Mouse (Mus musculus): ENCODE measurements around the gene Zfp94. TPM values are rescaled to one million over a fixed set of nuclear protein-coding genes. Genes with fewer than 3 reads are reported as not detected.

Zfp94 gene
- total RNA-seq, 1 experiment = 5.4 TPM

- Histone ChIP-seq H3K4me3 (ENCODE audit: insufficient read depth in 1 of 2, low read depth in 1 of 2, low read length in 2 of 2, poor library complexity in 1 of 2, severe bottlenecking in 1 of 2) (peak overlapping the region; percentile 20 to 56; a peak in 3 of 4 replicates), H3K4me1 (ENCODE audit: control insufficient read depth in 2 of 2, insufficient read depth in 2 of 2, low read length in 2 of 2, poor library complexity in 1 of 2) (peaks cover 0 to 3% of the 10 kb centered on the region in 2 experiments; a peak in 1 of 4 replicates), H3K9ac (ENCODE audit: insufficient read depth, low read depth, low read length, poor library complexity, severe bottlenecking) (peak overlapping the region; percentile 50), H3K9me3 (ENCODE audit: control insufficient read depth, insufficient read depth, low read depth, low read length) (no peaks in the 10 kb centered on the region), H3K27ac (ENCODE audit: insufficient read depth, low read depth, low read length, poor library complexity, severe bottlenecking) (no peak overlapping the region), H3K36me3 (ENCODE audit: control insufficient read depth, insufficient read depth, low read length, poor library complexity, severe bottlenecking) (no peaks in the 10 kb centered on the region)
- TF ChIP-seq CHD2 (IDR thresholded peaks at IDR 0.05; ENCODE audit: low read depth, low read length) = no peak
- TF ChIP-seq HCFC1 (IDR thresholded peaks at IDR 0.05; ENCODE audit: borderline replicate concordance, insufficient read depth, low read length) = no peak
- no peak for TF ChIP-seq ZC3H11A (IDR thresholded peaks at IDR 0.05; ENCODE audit: borderline replicate concordance, low read depth, low read length)
- no peak for TF ChIP-seq MAFK (IDR thresholded peaks at IDR 0.05; ENCODE audit: insufficient read depth, low read depth, low read length)
- no peak for TF ChIP-seq ZNF384 (IDR thresholded peaks at IDR 0.05; ENCODE audit: low read depth, low read length)
- in situ Hi-C loops (cut with MboI; ENCODE audit: low sequenced_read_pairs in 2 of 2, unreplicated experiment in 2 of 2) = no loop called here
- DNase-seq (ENCODE audit: low read depth, low spot score) = no peak
Measured at GRCm38 (mm10) chr7:24325675-24326128, 9.2 kb upstream of the Zfp94 start.

- no peak for TF ChIP-seq MAFK (IDR thresholded peaks at IDR 0.05; ENCODE audit: insufficient read depth, low read depth, low read length)
- TF ChIP-seq HCFC1 (IDR thresholded peaks at IDR 0.05; ENCODE audit: borderline replicate concordance, insufficient read depth, low read length) = no peak
- TF ChIP-seq ZNF384 (IDR thresholded peaks at IDR 0.05; ENCODE audit: low read depth, low read length) = no peak
- no peak for TF ChIP-seq ZC3H11A (IDR thresholded peaks at IDR 0.05; ENCODE audit: borderline replicate concordance, low read depth, low read length)
- no peak for TF ChIP-seq CHD2 (IDR thresholded peaks at IDR 0.05; ENCODE audit: low read depth, low read length)
- H3K9me3 ChIP-seq (ENCODE audit: control insufficient read depth, insufficient read depth, low read depth, low read length) = no peaks in the 10 kb centered on the region
Measured at GRCm38 (mm10) chr7:24325197-24325596, 8.7 kb upstream of the Zfp94 start.

GRCm38 (mm10) chr7:24322593-24322992, 6.1 kb upstream of the Zfp94 start:
- Histone ChIP-seq H3K4me3 (ENCODE audit: insufficient read depth in 1 of 2, low read depth in 1 of 2, low read length in 2 of 2, poor library complexity in 1 of 2, severe bottlenecking in 1 of 2) (no peak overlapping the region), H3K9me3 (ENCODE audit: control insufficient read depth, insufficient read depth, low read depth, low read length) (no peaks in the 10 kb centered on the region), H3K4me1 (ENCODE audit: control insufficient read depth in 2 of 2, insufficient read depth in 2 of 2, low read length in 2 of 2, poor library complexity in 1 of 2) (peaks cover 0 to 3% of the 10 kb centered on the region in 2 experiments; a peak in 1 of 4 replicates), H3K27ac (ENCODE audit: insufficient read depth, low read depth, low read length, poor library complexity, severe bottlenecking) (no peak overlapping the region), H3K36me3 (ENCODE audit: control insufficient read depth, insufficient read depth, low read length, poor library complexity, severe bottlenecking) (no peaks in the 10 kb centered on the region), H3K9ac (ENCODE audit: insufficient read depth, low read depth, low read length, poor library complexity, severe bottlenecking) (no peak overlapping the region)
- TF ChIP-seq HCFC1 (IDR thresholded peaks at IDR 0.05; ENCODE audit: borderline replicate concordance, insufficient read depth, low read length) (no peak), ZC3H11A (IDR thresholded peaks at IDR 0.05; ENCODE audit: borderline replicate concordance, low read depth, low read length) (no peak), MAFK (IDR thresholded peaks at IDR 0.05; ENCODE audit: insufficient read depth, low read depth, low read length) (no peak), ZNF384 (IDR thresholded peaks at IDR 0.05; ENCODE audit: low read depth, low read length) (no peak), CHD2 (IDR thresholded peaks at IDR 0.05; ENCODE audit: low read depth, low read length) (no peak)
- no peak for DNase-seq (ENCODE audit: low read depth, low spot score)
- in situ Hi-C loops (cut with MboI; ENCODE audit: low sequenced_read_pairs in 2 of 2, unreplicated experiment in 2 of 2) = no loop called here

More at GRCm38 (mm10) chr7:24325197-24325596, 8.7 kb upstream of the Zfp94 start:
- DNase-seq (ENCODE audit: low read depth, low spot score) = no peak
- Histone ChIP-seq H3K36me3 (ENCODE audit: control insufficient read depth, insufficient read depth, low read length, poor library complexity, severe bottlenecking) (no peaks in the 10 kb centered on the region), H3K9ac (ENCODE audit: insufficient read depth, low read depth, low read length, poor library complexity, severe bottlenecking) (no peak overlapping the region), H3K4me1 (ENCODE audit: control insufficient read depth in 2 of 2, insufficient read depth in 2 of 2, low read length in 2 of 2, poor library complexity in 1 of 2) (peaks cover 0 to 3% of the 10 kb centered on the region in 2 experiments; a peak in 1 of 4 replicates), H3K4me3 (ENCODE audit: insufficient read depth in 1 of 2, low read depth in 1 of 2, low read length in 2 of 2, poor library complexity in 1 of 2, severe bottlenecking in 1 of 2) (peak overlapping the region in 1 of 2 experiments; percentile 56; a peak in 1 of 4 replicates), H3K27ac (ENCODE audit: insufficient read depth, low read depth, low read length, poor library complexity, severe bottlenecking) (no peak overlapping the region)
- in situ Hi-C loops (cut with MboI; ENCODE audit: low sequenced_read_pairs in 2 of 2, unreplicated experiment in 2 of 2) = no loop called here

- DNase-seq (ENCODE audit: low read depth, low spot score) = no peak
- in situ Hi-C loops (cut with MboI; ENCODE audit: low sequenced_read_pairs in 2 of 2, unreplicated experiment in 2 of 2) = no loop called here
- no peak overlapping the region for H3K27ac ChIP-seq (ENCODE audit: insufficient read depth, low read depth, low read length, poor library complexity, severe bottlenecking)
Measured at GRCm38 (mm10) chr7:24318942-24319341, 2.5 kb upstream of the Zfp94 start.

More at GRCm38 (mm10) chr7:24318942-24319341, 2.5 kb upstream of the Zfp94 start:
- TF ChIP-seq HCFC1 (IDR thresholded peaks at IDR 0.05; ENCODE audit: borderline replicate concordance, insufficient read depth, low read length) = no peak
- TF ChIP-seq ZC3H11A (IDR thresholded peaks at IDR 0.05; ENCODE audit: borderline replicate concordance, low read depth, low read length) = no peak
- no peak for TF ChIP-seq ZNF384 (IDR thresholded peaks at IDR 0.05; ENCODE audit: low read depth, low read length)
- TF ChIP-seq CHD2 (IDR thresholded peaks at IDR 0.05; ENCODE audit: low read depth, low read length) = no peak
- no peak for TF ChIP-seq MAFK (IDR thresholded peaks at IDR 0.05; ENCODE audit: insufficient read depth, low read depth, low read length)
- H3K4me1 ChIP-seq (ENCODE audit: control insufficient read depth in 2 of 2, insufficient read depth in 2 of 2, low read length in 2 of 2, poor library complexity in 1 of 2) = no peaks in the 10 kb centered on the region
- H3K9me3 ChIP-seq (ENCODE audit: control insufficient read depth, insufficient read depth, low read depth, low read length) = no peaks in the 10 kb centered on the region
- H3K4me3 ChIP-seq (ENCODE audit: insufficient read depth in 1 of 2, low read depth in 1 of 2, low read length in 2 of 2, poor library complexity in 1 of 2, severe bottlenecking in 1 of 2) = no peak overlapping the region
- no peaks in the 10 kb centered on the region for H3K36me3 ChIP-seq (ENCODE audit: control insufficient read depth, insufficient read depth, low read length, poor library complexity, severe bottlenecking)
- no peak overlapping the region for H3K9ac ChIP-seq (ENCODE audit: insufficient read depth, low read depth, low read length, poor library complexity, severe bottlenecking)

All from ES-E14 (cell line).